Mouse (Mus musculus) kidney, embryonic 16.5 days (tissue): ENCODE measurements at regions not wholly inside any gene's neighbourhood (a gene's known extent, or its start where the extent isn't known, plus 50 kb on each side); places are given as distances from the start of the nearest gene placed in this dataset.

Experiments
- ATAC-seq: fragments of 200-750 bp; cut with Nextera tagmentation; 2 replicates; pipeline ENCODE4 v1.8.0; 2017; ENCODE audit warnings: moderate TSS enrichment; ENCODE audit not compliant: low FRiP score, low TSS enrichment
- H3K27ac ChIP-seq: fragments of 300-500 bp; sonication (generic); 2 replicates; pipeline ENCODE4 v1.5.1; 2014; ENCODE audit warnings: low read length
- H3K27me3 ChIP-seq: fragments of 300-500 bp; sonication (generic); 2 replicates; pipeline ENCODE4 v1.6.1; 2014; ENCODE audit warnings: low read length, control low read depth, mixed read lengths; ENCODE audit not compliant: insufficient read depth
- H3K36me3 ChIP-seq: fragments of 300-500 bp; sonication (generic); 2 replicates; pipeline ENCODE4 v1.6.1; 2014; ENCODE audit warnings: low read length, control low read depth, mixed read lengths; ENCODE audit not compliant: insufficient read depth
- H3K4me1 ChIP-seq: fragments of 300-500 bp; sonication (generic); 2 replicates; pipeline ENCODE4 v1.6.1; 2014; ENCODE audit warnings: low read length, control low read depth, mixed read lengths; ENCODE audit not compliant: insufficient read depth
- H3K4me2 ChIP-seq: fragments of 300-500 bp; sonication (generic); replicated peaks from 2 replicates; pipeline ENCODE4 v1.6.1; 2014; ENCODE audit warnings: low read depth, low read length
- H3K4me3 ChIP-seq: fragments of 300-500 bp; sonication (generic); 2 replicates; pipeline ENCODE4 v1.5.1; 2014; ENCODE audit warnings: mild to moderate bottlenecking, low read length
- H3K9ac ChIP-seq: fragments of 300-500 bp; sonication (generic); replicated peaks from 2 replicates; pipeline ENCODE4 v1.6.1; 2014; ENCODE audit warnings: low read length
- H3K9me3 ChIP-seq: fragments of 300-500 bp; sonication (generic); 2 replicates; pipeline ENCODE4 v1.6.1; 2016; ENCODE audit warnings: low read length, control low read depth
- WGBS: fragments of 180-500 bp; shearing (Covaris S2); extraction: QIAGEN DNeasy Blood & Tissue Kit; methylation state at CpG from one replicate; pipeline ENCODE4 v1.1.7; 2014; 5-methylcytosine and 5-hydroxymethylcytosine counted together

DNA sequence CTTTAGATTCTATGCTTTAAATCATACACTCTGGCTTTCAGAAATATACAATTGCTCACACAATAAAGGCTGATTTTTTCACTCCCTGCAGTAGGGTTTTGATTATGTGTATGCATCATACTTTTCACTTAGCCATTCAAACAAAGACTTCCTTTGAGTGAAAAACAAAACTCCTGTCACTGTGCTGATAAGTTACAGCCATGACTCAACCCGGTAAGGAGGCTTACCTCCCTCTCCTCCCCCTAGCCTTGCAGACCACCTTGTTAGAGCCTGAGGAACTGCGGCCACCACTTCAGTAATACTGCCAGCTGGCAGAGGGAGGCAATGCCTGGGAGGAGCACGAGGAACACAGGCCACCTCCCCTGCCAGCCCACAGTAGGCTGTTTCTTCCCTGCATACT lies 86.2 kb downstream of the Zfp706 start:
- ATAC-seq = no peak
- H3K27me3 ChIP-seq = no peaks in the 10 kb centered on the region
- 0 out of 2 replicates have a peak, but pooled peaks cover 2% of the 10 kb centered on the region for H3K4me1 ChIP-seq
- no peak overlapping the region for H3K9ac ChIP-seq
- H3K4me3 ChIP-seq = no peak overlapping the region
- no peaks in the 10 kb centered on the region for H3K9me3 ChIP-seq
- no peak overlapping the region for H3K4me2 ChIP-seq
- H3K27ac ChIP-seq = no peak overlapping the region
- WGBS = 30% methylated on average over 3 of the region's 3 CpGs
- H3K36me3 ChIP-seq = no peaks in the 10 kb centered on the region

DNA sequence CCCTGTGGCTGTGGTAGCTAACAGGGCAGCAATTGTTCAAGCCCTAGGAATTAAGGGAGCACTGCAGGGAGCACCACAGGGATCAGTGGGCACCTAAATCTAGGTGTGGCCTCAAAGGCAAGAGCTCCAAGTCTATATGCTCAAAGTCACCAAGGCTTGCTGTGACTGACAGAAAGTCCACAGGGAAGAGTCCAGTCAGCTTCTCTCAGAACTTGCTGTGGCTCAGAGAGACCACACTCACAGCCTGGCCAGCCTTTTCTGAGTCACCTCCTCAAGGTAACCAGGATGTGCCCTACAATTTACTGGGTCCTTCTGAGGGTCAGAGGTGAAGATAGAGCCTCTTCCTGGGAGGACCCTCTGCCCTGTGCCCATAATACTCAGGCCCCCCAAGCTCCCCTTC lies 86.7 kb downstream of the Zfp706 start:
- Histone ChIP-seq H3K27me3 (no peaks in the 10 kb centered on the region), H3K4me3 (no peak overlapping the region), H3K27ac (no peak overlapping the region), H3K36me3 (no peaks in the 10 kb centered on the region), H3K4me1 (0 out of 2 replicates have a peak, but pooled peaks cover 2% of the 10 kb centered on the region), H3K9me3 (no peaks in the 10 kb centered on the region), H3K9ac (no peak overlapping the region), H3K4me2 (no peak overlapping the region)
- no peak for ATAC-seq

GRCm38 (mm10) chr15:36919704-36920103 lies 87.9 kb downstream of the Zfp706 start:
- no peak for ATAC-seq
- Histone ChIP-seq H3K4me2 (no peak overlapping the region), H3K27ac (no peak overlapping the region), H3K27me3 (no peaks in the 10 kb centered on the region), H3K9ac (no peak overlapping the region), H3K9me3 (no peaks in the 10 kb centered on the region), H3K4me1 (0 out of 2 replicates have a peak, but pooled peaks cover 2% of the 10 kb centered on the region), H3K4me3 (no peak overlapping the region), H3K36me3 (no peaks in the 10 kb centered on the region)
- 91% methylated on average over 5 of the region's 5 CpGs for WGBS

- no peak overlapping the region for H3K4me2 ChIP-seq
- H3K4me1 ChIP-seq = 0 out of 2 replicates have a peak, but pooled peaks cover under 1% of the 10 kb centered on the region
- no peak overlapping the region for H3K27ac ChIP-seq
- H3K9ac ChIP-seq = no peak overlapping the region
- no peak for ATAC-seq
- no peaks in the 10 kb centered on the region for H3K36me3 ChIP-seq
- no peaks in the 10 kb centered on the region for H3K27me3 ChIP-seq
- no peak overlapping the region for H3K4me3 ChIP-seq
- no peaks in the 10 kb centered on the region for H3K9me3 ChIP-seq
- 78% methylated on average over 4 of the region's 4 CpGs for WGBS
These were observed 88.4 kb downstream of the Zfp706 start for GRCm38 (mm10) chr15:36919209-36919608.

GRCm38 (mm10) chr15:36916998-36917397 lies 90.6 kb downstream of the Zfp706 start:
- Histone ChIP-seq H3K4me2 (no peak overlapping the region), H3K4me3 (no peak overlapping the region), H3K27me3 (no peaks in the 10 kb centered on the region), H3K36me3 (no peaks in the 10 kb centered on the region), H3K4me1 (peaks cover 13% of the 10 kb centered on the region; the same call in 1 of the 2 replicates), H3K9me3 (0 out of 2 replicates have a peak, but pooled peaks cover 3% of the 10 kb centered on the region), H3K9ac (no peak overlapping the region), H3K27ac (no peak overlapping the region)
- WGBS = 77% methylated on average over 4 of the region's 4 CpGs
- ATAC-seq = no peak

DNA sequence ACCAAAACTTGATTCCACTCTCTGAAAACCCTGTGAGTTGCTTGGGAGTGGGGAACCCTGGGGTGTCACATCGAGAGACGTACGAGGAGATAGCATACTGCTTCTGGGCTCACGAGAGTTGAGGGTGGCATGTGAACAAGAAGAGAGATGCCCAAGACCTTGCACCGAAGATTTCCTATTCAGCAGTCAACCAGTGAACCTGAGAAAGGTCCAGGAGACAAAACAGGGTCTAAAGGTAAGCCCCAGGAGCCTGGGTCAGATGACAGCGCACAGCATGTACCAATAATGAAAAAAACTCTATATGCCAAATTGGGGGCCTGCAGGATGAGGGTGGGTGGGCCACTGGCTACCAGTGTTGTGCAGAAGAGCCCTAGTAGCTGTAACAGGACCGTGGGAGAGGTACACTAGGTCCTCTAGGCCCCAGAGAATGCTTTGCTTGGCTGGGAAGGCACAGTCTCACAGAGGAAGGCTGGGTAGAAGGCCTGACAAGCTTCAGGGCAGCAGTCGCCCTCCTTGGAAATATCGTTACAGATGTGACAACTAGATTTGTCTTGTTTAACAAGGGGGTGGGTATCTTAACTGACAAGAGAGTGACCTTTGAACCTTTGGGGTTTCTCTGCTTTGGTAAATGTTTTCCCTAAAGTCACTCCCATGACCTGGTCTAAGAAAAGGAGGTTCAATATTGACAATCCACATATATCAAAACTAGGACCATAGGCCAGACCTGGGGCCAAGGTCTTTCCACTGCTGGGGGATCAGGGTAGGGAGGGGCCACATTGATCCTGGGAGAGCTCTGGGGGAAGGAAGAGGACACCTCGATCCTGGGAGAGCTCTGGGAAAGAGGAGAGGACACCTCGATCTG lies 93.1 kb downstream of the Zfp706 start:
- Histone ChIP-seq H3K27ac (no peak overlapping the region), H3K4me1 (peaks cover 17% of the 10 kb centered on the region; the same call in 1 of the 2 replicates), H3K36me3 (no peaks in the 10 kb centered on the region), H3K4me2 (no peak overlapping the region), H3K4me3 (no peak overlapping the region), H3K27me3 (no peaks in the 10 kb centered on the region), H3K9ac (no peak overlapping the region), H3K9me3 (0 out of 2 replicates have a peak, but pooled peaks cover 3% of the 10 kb centered on the region)
- 78% methylated on average over 11 of the region's 11 CpGs for WGBS
- ATAC-seq = no peak

DNA sequence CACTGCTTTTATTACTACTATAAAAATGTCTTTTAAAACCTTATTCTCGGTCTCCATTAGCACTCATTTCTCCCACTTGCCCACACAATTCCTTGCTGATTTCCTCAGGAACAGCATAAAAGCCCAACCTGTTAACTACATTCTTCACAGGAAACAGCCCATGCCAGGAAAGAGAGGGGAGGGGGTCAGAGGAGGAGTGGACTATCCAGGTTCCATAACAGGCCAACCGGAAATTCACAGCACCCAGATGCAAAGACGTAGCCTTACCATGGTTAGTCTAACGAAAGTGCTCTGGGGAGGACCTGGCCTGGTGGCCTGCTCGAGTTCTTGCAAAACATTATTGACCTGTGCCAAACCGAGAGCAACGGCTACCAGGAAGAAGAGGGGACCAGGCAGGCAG lies 94.3 kb downstream of the Zfp706 start:
- WGBS = 52% methylated on average over 7 of the region's 7 CpGs
- Histone ChIP-seq H3K4me2 (no peak overlapping the region), H3K9ac (no peak overlapping the region), H3K4me1 (peaks cover 17% of the 10 kb centered on the region), H3K36me3 (no peaks in the 10 kb centered on the region), H3K4me3 (no peak overlapping the region), H3K9me3 (0 out of 2 replicates have a peak, but pooled peaks cover 3% of the 10 kb centered on the region), H3K27me3 (no peaks in the 10 kb centered on the region), H3K27ac (no peak overlapping the region)
- no peak for ATAC-seq

- Histone ChIP-seq H3K4me2 (no peak overlapping the region), H3K27ac (no peak overlapping the region), H3K4me1 (peaks cover 17% of the 10 kb centered on the region), H3K9me3 (0 out of 2 replicates have a peak, but pooled peaks cover 3% of the 10 kb centered on the region), H3K9ac (no peak overlapping the region), H3K27me3 (no peaks in the 10 kb centered on the region), H3K36me3 (no peaks in the 10 kb centered on the region), H3K4me3 (no peak overlapping the region)
- WGBS = 61% methylated on average over 2 of the region's 2 CpGs
- no peak for ATAC-seq
These were observed 97.3 kb downstream of the Zfp706 start for GRCm38 (mm10) chr15:36910272-36910671.

- Histone ChIP-seq H3K4me1 (peaks cover 17% of the 10 kb centered on the region), H3K9ac (no peak overlapping the region), H3K36me3 (no peaks in the 10 kb centered on the region), H3K9me3 (0 out of 2 replicates have a peak, but pooled peaks cover 3% of the 10 kb centered on the region), H3K27ac (no peak overlapping the region), H3K4me2 (no peak overlapping the region), H3K27me3 (no peaks in the 10 kb centered on the region), H3K4me3 (no peak overlapping the region)
- no peak for ATAC-seq
- 73% methylated on average over 3 of the region's 3 CpGs for WGBS
These were observed 98.1 kb downstream of the Zfp706 start for GRCm38 (mm10) chr15:36909494-36909893.

DNA sequence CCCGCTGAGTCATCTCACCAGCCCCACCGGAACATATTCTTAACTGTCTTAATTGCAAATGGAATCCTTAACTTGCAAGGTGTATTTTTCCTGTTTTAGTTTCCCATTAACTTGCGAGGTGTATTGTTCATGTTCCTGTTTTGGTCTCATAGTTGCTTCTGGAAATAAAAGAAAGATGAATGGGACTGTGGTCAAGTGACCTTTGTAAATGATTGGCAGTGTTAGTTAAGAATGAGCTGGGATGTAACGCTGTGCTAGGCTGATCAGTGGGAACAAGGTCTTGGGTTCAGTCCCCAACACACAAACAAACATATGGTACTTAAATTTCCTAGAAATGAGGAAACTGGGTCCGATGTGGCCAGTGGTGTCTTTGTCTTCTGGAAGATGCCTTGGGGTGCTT lies 100.8 kb downstream of the Zfp706 start:
- H3K9me3 ChIP-seq = no peaks in the 10 kb centered on the region
- no peak overlapping the region for H3K4me2 ChIP-seq
- 60% methylated on average over 5 of the region's 5 CpGs for WGBS
- H3K4me1 ChIP-seq = peaks cover 22% of the 10 kb centered on the region
- no peaks in the 10 kb centered on the region for H3K27me3 ChIP-seq
- H3K36me3 ChIP-seq = no peaks in the 10 kb centered on the region
- ATAC-seq = peak; percentile 62; the same call in 1 of the 2 replicates
- no peak overlapping the region for H3K4me3 ChIP-seq
- H3K27ac ChIP-seq = 0 out of 2 replicates have a peak overlapping the region, but pooled peaks have one; percentile 9
- H3K9ac ChIP-seq = no peak overlapping the region
